Mouse (Mus musculus) embryo, embryonic 11 days (tissue): ENCODE measurements around the gene Cep152.

Experiments
- DNase-seq: peaks from one replicate; pipeline ENCODE4 v3.0.0-alpha.2; 2015

Cep152 gene

DNA sequence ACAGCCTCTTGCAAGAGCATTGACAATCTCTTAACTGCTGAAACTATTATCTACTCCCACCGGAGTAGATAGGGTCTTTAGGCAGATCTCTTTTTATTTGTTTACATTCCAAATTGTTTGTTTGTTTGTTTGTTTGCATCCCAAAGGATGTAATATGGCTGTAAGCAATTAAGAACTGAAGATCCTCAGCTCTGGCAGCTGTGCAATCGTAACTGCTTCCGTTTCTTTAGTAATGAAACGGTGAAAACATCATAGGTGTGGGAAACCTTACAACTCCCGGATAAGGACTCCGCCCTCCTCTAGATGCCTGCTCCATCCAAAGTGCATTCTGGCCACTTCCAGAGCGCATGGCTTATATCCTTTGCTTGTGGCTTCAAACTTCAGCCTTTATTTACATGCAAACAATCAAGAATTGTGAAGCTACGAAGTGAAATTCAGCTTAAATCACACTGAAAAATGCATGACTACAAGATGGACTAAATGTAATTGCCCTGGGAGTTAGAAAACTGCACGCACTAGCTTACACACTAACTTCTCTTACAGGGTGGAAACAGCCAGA lies 707 bp downstream of the Cep152 start:
- DNase-seq = peak; percentile 14

GRCm38 (mm10) chr2:125623211-125623610 lies 1.7 kb downstream of the Cep152 start:
- DNase-seq = no peak

DNA sequence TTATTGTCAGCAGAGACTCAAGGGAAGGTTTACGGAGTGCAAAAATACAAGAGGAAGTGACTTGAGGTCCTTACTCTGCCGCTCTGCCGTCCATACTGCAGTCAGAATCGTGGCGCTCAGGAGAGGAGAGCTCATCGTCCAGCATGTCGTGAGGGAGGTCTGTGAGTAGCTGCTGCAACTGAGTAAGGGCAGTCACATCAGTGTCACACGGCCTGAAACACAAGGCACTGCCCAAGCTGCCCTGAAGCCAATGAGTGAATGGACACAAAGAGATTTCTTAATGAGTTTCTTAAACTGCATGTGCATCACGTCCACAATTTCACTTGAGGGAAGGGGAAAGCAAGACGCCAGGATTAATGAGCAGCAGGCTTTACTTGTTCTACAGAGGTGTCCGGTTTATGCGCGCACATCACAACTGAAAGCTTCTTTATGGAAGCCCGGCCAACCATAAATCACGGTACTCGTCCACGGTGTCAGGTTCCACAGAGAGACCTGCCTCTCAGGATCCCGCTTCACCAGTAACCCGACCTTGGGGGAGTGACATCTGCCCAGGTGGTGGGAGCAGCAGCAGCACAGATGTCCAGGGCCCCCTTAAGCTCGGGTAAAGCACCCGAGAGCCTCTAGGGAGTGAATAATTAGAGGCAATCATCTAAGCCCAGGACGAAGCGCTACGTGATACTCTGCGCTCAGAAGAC lies 4.6 kb downstream of the Cep152 start:
- DNase-seq = peak; percentile 77

GRCm38 (mm10) chr2:125615858-125616424 lies 9.0 kb downstream of the Cep152 start:
- DNase-seq = no peak

DNA sequence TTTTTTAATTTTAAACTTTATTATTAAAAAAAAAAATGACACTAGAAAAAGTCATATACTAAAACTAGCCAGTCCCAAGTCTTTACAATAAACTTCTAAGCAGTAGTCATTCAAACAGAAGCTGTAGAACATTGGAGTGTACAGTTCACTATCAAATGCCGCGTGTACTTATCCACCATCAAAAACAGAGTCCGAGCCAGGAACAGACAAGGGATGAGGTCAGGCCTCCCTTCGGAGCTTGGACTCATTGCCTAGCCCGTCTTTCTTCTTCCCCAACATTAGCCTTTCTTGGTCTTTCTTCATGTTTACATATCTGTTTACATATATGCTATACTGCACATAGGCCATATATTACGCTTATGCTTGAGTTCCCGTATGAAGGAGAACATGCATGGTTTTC lies 9.5 kb downstream of the Cep152 start:
- DNase-seq = no peak

GRCm38 (mm10) chr2:125606220-125606845 lies 18.6 kb downstream of the Cep152 start:
- DNase-seq = no peak

- DNase-seq = peak; percentile 74
Observed at GRCm38 (mm10) chr2:125604646-125605045, 20.3 kb downstream of the Cep152 start.

- no peak for DNase-seq
Observed at GRCm38 (mm10) chr2:125602970-125603369, 21.9 kb downstream of the Cep152 start.

GRCm38 (mm10) chr2:125598958-125599357 lies 26.0 kb downstream of the Cep152 start:
- no peak for DNase-seq

DNA sequence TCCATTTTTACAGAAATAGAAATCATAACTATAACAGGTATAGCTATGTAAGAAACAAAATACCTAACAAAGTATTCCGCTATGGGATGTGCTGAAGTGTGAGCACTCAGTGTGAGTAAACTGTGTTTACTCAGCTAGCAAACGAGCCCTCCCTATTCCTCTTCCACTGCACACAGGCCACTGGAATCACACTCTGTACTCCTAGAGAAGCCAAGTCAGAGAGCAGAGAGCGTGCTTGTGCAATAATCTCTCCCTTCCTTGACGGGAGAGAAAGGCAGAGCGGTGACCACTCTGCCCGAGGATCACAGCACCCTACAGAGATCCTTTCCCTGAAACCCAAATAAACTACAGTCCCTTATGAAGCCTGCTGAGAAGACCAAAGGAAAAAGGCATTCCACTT lies 26.7 kb downstream of the Cep152 start:
- DNase-seq = no peak

GRCm38 (mm10) chr2:125594786-125595185 lies 30.1 kb downstream of the Cep152 start:
- DNase-seq = no peak

DNA sequence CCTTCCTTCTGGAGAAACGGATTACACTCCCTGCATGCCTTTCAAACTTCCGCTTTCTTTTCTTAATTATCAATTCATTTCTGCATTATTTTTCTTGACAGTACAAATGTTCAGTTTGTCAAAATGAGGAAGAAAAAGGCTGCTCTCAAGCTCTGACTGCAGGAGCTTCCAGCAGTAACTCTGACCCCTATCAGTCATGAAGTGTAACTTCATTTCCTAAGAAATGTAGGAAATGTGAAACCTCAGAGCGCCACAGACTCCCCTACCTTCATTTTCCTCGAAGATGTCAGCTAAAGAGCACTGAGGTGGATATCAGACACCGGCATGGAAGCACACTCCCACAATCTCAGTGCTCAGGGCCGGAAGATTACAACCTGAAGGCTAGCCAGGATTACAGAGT lies 30.8 kb downstream of the Cep152 start:
- no peak for DNase-seq

DNA sequence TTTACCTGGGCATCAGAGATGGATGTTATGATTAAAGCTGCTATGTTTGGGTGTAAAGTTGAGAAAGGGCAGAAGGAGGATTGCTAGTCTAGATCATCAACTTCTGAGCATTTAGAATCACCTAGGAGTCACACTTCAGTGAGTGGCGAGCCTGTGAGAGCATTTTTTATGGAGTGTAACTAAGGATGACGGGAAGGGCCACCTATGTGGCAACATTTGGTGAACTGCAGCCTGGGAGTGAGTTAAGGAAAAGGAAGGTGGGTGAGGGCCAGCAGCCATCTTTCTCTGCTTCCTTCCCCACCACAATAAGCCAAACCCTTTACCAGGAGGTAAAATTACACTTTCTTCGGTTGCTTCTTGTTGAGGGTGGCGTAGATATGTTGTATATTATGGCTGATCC lies 33.0 kb downstream of the Cep152 start:
- no peak for DNase-seq

GRCm38 (mm10) chr2:125589287-125589686 lies 35.6 kb downstream of the Cep152 start:
- DNase-seq = no peak

GRCm38 (mm10) chr2:125581081-125581480 lies 43.8 kb downstream of the Cep152 start:
- no peak for DNase-seq

DNA sequence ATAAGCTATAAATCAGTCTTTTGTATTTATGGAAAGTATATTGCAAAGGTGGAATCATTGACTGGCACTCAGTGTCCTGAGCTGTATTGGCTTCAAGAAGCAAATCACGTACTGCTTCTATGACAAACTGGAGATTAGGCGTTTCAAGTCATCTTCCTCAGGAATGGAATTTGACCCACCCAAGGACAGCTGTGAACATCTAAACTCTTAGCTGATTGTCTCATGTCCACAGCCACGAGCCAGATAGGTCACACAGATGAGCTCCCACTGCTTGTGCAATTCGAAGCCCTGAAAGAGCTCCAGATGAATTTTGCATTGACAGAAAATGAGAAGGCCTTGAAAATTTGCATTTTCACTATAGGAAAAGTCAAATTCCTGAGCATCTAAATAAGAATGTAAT lies 47.2 kb downstream of the Cep152 start:
- DNase-seq = no peak

GRCm38 (mm10) chr2:125576498-125576897 lies 48.4 kb downstream of the Cep152 start:
- no peak for DNase-seq

- DNase-seq = no peak
Observed at GRCm38 (mm10) chr2:125575766-125576165, 49.1 kb downstream of the Cep152 start.

- DNase-seq = no peak
Observed at GRCm38 (mm10) chr2:125563884-125564283, 61.0 kb downstream of the Cep152 start.

DNA sequence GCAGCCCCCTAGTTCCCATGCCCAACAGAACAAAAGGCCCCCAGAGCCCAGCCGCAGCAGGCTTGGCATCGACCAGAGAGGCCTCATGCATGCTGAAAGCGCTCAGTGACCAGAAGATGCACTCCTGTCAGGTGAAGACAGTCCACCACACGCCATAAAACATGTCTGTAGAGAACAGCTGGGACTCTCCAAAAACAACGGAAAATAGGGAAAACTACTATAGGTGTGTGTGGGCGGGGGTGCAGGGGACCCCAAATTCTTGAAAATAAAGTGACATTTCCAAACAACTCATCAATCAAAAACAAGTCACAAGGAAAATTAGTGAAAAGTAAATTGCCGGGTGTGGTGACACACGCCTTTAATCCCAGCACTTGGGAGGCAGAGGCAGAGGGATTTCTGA lies 62.5 kb downstream of the Cep152 start:
- no peak for DNase-seq

GRCm38 (mm10) chr2:125560037-125560436 lies 64.9 kb downstream of the Cep152 start:
- DNase-seq = no peak

DNA sequence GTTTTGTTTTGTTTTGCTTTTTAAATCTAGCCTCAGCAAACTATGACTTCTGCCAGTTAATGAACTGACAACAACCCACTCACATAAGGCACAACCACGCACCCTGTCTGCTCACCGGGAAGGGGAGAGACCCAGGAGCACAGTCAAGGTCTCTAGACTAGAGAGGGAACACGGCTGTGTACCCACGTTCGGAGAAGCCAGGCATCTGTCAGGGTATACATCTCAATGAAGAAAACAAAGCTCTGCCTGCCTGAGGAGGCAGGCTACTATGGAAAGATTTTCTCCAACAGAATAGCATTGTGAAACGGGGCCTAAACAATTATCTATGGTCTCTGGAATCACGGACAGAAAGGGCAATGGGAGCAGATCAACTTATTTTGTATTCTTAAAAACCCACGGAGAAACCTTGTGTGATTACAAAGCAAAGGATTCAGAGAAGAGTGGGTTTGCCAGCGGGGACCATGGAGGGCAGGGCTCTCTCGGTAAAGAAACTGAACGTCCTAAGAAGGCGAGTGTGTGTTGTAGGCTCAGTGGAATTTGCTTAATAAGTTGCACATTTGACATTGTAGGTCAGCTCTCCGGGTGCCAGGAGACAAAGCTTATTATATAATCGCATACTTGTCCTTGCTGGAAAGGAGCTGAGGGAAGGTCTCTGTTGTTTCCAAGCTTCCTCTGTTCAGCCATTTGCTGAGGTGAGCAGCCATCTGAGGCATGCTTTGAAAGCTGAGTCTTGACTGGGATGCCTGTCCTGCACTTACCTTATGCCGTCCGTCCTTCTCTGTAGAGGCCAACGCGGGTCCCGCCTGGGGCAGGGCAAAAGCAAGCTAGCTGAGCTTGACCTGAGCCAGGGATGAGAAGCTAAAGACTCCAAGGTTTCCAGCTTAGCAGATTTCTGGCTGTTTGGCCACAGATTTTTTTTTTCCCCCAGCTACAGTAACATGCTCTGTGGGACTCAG lies 66.0 kb downstream of the Cep152 start:
- peak; percentile 26 for DNase-seq

DNA sequence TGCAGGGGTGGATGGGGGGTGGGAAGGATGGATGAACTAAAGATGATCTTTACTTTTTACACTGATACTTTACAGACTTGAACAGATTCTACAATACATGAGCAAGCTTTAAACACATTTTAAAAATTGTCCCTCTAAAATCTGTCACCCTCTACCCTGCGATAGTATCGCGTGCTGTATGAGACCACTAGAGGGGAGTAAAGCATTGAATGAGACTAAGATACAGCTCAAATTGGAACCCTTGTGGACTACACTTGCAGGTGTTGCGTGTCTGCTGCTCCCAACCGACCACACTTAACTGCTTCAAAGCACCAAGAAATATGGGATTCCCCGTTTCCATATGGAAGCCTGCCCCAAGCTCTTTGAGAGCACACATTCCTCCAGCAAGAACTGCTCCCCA lies 69.1 kb downstream of the Cep152 start:
- DNase-seq = no peak
